Mouse (Mus musculus): ENCODE measurements around the gene Palld.

Gene Palld

DNA sequence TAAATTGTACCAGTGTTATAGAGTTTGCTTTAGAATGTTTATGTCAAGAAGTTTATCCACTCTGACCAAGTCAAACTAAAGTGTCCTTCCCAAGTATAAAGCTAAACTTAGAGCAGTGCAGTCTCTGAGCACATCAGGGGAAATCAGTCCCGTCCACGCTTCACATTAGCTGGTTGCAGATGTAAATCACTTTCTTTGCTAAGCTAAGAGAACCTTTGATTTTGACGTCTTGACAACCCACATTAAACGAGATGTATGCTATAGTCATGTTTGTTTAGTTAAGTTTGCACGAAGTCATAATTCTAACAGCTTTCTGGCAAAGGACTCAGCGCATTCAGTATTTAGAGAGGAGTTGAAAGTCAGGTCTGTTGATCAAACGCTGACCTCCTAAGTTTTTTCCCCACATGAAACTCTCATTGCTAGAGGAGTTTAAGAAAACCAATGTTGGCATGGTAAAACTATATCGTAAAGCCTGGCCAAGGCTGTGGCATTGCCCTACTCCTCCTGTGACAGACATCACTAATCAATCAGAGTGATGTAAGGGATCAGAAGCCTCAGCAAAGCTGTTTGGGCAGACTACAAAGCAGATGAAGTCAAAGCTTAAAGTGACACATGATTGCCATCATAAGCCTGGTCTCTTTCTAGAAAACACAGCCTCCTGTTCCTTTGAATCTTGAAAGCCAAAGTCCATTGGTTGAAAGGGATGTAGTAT, 177.0 kb downstream of the Palld start:
- DNase-seq (ENCODE audit: low spot score in 2 of 2), result no peak

DNA sequence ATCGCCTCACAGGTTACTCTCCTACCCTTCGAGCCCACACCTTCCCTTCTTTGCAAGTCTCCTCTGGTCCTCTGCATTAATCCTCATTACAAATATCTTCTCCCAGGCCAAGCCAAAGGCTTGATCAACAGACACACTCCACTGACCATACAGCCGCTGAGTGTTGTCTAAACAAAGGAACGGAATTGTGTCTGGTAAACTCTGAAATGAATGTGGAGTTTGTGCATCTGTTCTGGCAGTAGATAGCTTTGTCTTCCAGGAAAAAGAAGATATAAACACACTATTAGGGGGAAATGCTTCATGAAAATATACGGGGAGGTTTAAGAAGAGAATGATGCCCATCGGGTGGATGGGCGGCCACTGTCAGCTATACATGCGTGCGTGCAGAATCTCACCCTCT, 180.3 kb downstream of the Palld start:
- no peak for DNase-seq (ENCODE audit: low spot score in 2 of 2)

DNA sequence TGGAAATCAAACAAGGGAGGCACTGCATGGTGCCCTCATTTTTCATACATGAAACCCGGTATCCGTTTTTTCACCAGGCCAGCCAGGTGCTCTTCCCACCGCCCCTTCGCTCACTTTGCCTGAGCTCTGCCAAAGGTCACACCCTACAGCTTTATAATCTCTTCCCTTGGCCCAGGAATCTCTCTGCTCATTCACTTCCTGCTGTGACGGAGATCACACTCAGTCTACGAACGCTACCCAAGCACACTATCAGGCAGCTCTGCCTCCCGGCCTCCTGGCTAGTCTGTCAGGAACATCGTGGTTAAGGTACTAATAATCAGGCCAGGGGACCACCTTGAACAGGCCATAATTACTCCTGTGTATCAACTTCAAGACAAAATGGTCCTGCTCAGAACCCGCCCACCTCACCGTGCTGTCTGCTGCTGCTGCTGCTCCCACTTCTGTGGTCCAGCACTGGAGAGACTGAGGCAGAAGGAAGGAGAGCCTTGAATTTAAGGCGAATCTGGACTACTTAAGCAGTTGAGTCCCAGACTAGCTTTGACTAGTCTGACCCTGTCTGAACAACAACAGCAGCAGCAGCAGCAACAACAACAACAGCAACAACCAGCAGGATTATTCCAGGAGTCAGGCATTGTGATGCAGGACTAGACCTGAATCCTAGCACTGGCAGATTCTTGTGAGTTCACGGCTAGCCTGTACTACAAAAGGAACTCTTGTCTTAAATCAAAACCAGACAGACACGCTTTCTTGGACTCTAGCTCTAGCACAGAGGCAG, 187.0 kb downstream of the Palld start:
- no peak for DNase-seq (ENCODE audit: low spot score in 2 of 2)

DNA sequence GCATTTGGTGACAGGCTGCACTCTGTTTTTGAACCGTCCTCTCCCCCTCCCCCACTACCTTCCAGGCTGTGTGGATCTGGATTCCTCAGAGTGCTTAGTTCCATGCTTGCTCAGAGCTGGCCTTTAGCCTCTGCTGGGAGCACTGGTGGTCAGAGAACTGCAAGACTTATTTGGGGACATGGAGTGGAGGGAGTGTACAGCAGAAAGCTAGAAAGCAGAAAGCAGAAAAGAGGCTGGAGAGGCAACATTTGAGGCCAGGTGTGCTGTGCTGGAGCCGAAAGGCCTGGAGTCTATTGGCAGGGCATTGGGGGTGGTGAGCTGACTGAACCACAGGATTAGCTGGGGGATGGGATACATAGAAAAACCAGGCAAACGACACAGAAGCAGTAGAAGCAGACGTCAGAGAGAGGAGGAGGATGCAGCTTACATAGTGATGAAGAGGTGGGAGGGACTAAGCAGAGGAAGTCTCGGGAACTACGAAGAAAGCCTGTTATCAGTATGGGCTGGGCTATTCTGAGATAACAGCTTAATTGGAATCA, 188.1 kb downstream of the Palld start:
- DNase-seq (ENCODE audit: low spot score in 2 of 2), result no peak

DNA sequence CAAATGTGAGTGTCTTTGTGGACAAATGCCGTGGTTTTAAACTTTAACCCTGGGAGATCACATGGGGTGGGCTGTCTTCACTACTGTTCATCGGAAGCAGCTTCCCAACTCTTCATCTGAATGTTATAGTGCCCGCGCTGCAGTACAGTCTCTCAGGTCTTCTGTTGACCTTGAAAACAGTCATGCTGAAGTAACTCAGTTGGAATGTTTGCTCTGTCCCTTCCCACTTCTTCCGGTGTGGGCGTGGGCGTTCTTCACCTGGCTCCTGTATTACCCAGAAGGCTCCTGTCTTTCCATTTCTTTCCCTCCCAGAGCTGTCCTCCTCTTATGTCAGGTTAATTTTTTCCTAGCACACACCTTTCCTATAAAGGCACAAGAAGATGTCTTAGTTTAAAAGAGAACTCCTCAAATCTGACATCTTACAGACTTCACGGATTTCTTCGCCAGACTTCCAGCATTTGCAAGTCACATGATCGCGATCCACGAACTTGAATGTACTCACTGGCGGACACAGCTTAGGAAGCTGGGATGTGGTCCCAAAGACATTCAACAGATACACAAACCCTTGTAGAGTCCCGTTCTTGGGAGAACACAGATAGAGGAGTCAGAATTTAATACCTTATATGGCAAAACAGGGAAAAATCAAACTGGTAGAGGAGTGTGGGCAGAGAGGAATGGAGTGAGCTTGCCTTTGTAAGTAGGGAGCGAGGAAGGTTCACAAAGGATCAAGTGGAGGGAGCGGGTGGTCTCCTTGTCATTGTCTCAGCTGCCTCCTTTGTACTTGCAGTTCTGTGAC, 189.1 kb downstream of the Palld start:
- no peak for DNase-seq (ENCODE audit: low spot score in 2 of 2)

DNA sequence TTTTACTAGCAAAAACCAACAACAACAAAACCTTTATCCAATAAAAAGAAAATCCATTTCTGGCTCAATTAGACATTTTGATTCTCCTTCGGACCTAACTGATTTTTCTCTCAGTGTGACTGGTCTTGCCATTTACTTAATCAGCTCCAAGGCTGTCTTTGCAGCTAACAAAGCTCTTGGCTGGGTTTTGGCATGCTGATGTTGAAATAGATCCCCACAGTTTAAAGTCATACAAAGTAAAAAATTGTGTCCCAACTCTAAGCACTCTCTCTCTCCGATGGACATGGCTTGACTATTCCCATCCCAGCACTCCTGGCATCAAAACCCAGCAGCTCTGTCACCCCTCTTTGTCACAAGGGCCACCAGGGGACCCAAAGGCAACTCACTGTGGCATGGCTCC, 190.1 kb downstream of the Palld start:
- no peak for DNase-seq (ENCODE audit: low spot score in 2 of 2)

DNA sequence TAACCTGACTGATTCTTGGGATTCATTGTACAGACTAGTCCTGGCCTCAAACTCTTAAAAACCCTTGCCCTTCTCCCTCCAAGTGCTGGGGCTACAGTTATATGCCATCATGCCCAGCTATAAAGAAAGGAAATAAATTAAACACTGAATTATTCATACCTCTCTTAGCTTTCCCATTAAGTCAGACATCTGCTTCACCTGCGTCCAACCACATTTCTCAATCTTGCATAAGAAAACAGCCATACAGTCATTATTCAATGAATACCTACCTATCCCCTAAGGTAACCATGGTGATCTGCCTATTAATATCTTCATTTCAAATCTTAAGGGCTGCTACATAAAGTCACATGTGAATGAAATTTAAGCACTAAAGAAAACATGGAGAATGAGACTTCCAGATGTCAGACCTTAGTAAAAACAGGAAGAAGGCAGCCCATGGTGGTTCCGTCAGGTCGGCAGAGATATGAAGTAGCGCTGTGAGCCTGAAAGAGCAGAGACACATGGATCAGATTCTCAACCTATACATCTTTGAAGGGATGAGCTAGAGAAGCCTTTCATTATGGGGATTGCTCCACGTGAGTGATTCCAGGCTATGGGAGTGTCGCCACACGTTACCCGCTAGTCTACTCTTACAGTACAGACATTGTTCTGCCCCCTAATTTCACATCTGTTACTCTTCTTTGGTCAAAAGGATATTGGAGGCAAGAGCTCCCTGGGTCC, 193.7 kb downstream of the Palld start:
- peak; percentile 26 to 68 for DNase-seq (ENCODE audit: low spot score in 2 of 2)

DNA sequence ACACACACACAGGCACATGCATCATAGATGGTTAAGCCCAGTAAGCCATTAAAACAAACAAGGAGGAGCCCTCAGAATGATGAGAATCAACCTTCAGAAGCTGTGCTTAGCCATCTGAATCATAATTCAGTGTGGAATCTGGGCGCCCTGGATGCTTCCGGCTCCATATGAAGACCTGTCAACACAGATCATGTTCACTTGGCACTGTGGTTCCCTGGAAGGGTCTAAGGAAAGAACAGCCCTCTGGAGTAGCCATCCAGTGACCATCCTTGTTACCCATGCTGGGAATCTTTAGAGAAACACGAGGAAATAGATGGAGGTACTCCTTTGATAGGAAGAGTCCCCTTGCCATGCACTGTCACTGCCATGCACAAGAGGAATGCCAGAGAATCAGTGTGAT, 197.0 kb downstream of the Palld start:
- no peak for DNase-seq (ENCODE audit: low spot score in 2 of 2)

DNA sequence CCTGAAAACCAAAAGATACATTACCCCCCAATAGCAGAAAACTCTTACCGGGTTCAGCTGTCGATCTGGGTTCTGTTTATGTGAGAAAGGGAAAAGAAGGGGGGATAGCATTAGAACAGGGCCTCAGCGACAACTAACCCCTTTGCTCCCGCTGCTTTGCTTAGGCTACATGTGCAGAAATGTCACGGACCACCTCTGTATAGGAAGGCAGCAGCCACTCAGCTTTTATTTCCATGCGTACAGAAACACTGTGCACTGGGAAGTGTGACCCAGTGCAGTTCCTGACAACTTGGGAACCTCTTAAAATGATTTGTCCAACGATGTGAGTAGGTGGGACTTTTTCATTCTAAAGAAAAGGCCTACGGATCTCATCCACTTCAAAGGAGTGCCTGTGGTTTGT, 200.4 kb downstream of the Palld start:
- no peak for DNase-seq (ENCODE audit: low spot score in 2 of 2)

DNA sequence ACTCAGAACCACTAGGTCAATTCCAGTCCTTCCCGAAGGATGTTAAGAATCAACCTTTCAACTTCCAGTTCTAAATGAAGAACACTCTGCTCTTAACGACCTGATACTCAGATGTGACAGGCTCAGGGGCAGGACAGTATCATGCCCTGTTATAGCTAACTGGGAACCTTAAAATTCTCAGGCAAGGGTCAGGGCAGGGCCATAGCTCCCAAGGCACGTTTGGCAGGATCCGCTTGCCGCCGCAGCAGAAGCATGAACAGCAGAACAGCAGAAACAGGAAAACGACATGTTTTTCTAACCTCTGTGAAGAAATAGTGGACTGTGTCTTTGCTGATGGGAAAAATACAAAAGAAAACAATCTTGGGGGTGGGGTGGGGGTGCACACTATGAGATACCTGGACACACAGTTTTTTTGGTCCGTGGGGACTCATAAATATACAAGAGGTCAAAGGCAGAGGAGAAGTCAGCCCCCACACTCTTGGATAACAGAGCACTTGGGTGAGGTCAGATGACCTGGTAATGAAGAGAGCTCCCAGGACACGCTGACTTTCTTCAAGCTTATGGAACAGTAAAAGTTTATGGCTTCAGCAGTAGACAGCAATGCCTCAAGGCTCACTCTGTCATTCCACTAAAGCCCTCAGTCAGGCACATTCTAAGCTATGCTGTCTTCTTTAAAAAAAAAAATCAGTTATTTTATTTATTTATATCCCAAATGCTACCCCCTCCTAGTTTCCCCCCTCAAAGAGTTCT, 201.4 kb downstream of the Palld start:
- no peak for DNase-seq (ENCODE audit: low spot score in 2 of 2)

DNA sequence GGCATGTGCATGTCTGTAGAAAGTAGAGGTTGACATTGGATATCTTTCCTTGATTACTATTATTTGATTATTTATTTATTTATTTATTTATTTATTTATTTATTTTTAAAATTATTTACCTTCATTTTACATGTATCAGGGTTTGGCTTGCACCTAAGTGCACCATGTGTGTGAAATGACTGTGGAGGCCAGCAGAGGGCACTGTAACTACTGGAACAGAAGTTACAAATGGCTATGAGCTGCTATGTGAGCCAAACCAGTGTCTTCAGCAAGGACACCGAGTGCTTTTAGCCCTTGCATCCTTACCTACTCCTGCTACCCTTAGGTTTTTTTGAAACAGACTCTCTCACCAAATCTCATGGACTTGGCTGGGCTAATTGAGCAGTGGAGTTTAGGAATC, 202.2 kb downstream of the Palld start:
- DNase-seq (ENCODE audit: low spot score in 2 of 2), result no peak

DNA sequence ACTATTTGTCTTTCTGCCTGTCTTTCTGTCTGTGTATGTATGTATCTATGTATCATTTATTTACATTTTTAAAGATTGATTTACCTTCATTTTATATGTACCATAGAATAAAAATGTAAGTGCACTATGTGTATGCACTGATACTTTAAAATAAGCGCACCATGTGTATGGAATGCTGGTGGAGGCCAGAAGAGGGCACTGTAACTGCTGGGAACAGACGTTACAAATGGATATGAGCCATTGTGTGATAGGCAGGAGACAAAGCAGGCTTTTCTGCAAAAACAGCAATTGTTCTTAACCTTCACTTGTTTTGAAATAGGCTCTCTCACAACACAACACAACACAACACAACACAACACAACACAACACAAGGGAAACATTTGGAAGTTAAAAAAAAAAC, 203.5 kb downstream of the Palld start:
- no peak for DNase-seq (ENCODE audit: low spot score in 2 of 2)

DNA sequence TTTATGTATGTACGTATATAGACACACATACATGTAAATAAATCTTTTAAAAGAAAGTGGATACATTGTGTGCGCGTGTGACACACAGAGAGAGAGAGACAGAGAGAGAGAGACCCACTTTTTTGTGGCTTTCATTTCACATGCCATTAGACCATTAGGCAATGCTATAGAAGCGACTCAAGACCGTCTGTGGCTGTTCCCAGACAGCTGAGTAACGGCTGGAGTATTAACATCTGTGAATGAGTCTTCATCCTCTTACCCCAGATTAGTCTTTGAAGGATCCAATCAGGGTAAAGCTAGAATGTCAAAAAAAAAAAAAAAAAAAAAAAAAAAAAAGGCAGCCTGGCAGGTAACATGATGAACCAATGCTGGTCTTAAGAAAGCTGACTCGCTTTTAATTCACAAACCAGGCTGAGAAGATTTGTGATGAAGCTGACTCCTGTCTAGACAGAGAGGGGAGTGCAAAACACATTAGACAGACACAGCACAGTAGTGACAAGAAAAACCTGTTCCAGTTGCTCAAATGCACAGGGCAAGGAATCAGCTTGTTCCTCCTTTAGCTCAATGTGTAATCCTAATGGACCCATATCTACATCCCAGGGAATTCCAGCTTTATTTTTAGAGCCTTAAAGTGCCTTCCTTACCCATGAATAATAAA, 204.6 kb downstream of the Palld start:
- DNase-seq (ENCODE audit: low spot score in 2 of 2), result no peak

DNA sequence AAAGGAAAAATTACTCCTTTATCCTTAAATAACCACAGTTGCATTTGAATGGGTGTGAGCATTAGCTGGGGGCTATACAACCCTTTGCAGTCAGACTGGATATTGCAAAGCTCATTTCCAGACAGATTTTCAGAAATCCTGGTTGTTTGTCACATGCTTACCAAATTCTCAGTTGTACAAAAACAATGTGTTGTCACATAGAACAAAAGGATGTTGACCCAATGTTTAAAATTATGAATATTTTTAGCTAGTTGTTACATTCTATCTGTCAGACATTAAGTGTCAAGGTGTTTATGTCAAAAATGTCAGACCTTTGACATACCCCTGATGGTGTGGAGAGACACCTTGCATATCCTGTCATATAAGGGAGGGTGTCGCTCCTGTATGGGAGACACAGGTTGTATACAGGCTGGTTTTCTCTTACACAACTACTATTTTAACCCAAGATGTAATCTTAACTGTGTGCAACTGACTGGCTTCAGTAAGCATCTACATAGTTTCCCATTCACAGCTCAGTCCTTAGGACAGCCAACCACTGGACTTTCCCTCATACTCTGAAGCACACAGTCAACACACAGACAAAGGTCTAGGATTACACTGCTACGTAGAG, 205.5 kb downstream of the Palld start:
- DNase-seq (ENCODE audit: low spot score in 2 of 2), result no peak

DNA sequence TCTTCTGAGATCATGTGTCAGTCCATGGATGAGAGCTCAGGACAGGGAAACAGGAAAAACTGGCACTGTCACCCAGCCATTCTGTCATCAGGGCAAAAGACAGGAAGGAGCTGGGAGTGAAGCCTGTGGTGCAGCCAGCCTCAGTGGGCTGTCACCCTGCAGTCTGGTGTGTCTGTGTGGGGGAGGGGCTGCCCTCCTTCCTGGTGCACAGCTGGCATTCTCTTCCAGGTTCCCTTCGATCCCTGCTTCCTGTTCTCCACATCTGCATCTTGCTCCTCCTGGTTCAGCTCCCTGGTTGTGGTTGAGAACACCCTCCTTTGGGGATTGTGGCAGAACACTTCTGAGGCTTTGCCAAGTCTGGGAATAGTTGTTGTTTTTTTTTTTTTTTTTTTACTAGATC, 207.1 kb downstream of the Palld start:
- no peak for DNase-seq (ENCODE audit: low spot score in 2 of 2)

DNA sequence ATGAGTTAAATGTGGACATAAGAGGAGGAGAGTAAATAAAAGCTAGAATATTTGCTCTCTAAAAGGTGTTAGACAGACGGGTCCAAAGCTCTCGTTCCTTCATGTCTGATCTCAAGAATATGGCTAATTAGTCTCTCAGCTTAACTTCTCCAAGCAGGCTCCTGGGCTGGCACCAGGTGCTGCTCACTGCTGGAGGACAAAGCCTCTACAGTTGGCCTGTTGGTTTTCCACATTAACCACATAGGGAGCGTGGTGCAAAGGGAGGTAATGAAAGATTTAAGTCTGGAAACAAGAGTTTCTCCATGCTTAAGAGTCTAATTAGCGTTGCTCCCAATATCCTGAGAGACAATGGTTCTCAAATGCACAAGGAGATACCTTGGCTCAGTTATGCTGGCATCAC, 209.6 kb downstream of the Palld start:
- no peak for DNase-seq (ENCODE audit: low spot score in 2 of 2)

DNA sequence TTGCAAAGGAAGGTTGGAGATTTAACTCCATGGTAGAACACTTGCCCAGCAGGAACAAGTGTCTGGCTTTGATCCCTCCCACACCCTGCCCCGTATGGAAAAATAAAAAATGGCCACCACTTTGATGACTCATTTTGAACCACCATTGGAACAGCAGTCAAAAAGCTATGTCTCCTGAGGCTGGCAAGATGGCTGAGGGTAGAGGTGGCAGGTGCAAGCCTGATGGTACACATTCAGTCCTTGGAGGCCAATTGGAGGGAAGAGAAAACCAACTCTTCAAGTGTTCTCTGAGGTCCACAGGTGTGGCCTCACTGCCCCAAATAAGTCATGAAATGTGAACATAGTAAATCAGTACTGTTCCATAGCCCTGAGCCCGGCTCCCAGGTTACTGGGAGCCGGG, 210.4 kb downstream of the Palld start:
- no peak for DNase-seq (ENCODE audit: low spot score in 2 of 2)

DNA sequence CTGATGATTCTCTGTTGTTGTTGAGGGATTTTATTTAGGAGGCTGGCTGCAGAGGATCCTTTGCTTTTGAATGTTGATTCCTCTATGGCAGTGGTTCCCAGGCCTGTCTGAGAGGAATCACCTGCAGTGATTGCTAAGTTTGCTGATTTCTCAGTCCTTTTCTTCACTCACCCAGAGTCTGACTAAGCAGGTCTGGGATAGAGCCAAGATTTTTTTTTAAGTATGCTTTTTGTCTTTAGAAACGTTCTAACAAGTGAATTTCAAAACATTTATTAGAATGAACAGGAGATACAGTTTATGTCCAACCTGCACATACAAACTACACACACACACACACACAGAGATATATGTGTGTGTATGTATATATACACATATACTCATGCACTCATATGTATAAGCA, 211.1 kb downstream of the Palld start:
- DNase-seq (ENCODE audit: low spot score in 2 of 2), result no peak

DNA sequence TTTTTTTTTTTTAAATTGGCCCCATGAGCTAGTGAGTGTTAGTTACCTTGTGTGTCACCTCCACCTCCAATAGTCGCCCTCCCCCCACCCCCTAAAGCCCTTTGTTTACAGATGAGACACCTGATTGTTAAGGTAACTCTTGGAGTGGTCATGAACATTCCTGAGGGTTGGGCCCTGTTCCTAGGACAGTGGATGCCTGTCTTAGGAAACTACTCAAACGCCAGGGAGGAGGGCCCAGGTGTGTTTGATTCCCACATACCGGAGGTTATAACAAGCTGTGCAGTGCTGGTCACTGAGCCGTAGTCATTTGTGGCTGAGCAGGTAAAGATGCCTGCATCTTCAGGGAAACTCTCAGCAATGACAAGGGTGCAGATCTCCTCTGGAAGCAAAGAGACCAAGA, 215.4 kb downstream of the Palld start:
- DNase-seq (ENCODE audit: low spot score in 2 of 2), result no peak

DNA sequence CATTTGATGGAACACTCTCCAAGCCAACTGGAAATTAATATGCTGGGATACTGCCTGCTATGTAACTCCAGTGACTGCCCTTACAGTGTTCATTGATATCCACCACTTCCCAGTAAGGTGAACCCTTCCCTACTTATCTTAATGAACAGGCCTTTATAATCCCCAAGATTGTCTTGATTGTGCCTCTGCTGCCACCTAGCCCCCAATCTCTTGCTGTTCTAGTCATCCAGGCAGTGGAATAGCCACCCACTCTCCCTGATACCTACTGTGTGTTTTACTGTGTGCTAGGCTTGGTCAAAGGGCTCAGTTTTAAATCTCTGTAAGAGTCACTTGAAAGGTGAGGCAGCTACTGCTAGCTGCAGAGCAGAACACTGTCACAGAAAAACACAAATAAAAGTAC, 216.2 kb downstream of the Palld start:
- peak in 1 of 2 experiments; percentile 27 for DNase-seq (ENCODE audit: low spot score in 2 of 2)
